Mouse (Mus musculus) G1E-ER4 (cell line): Measurements from ENCODE around the gene Ptgdr2. TPM values are rescaled to one million over a fixed set of nuclear protein-coding genes. Genes with fewer than 3 reads are reported as not detected.

ENCODE experiments used
- GATA1 ChIP-seq: IDR thresholded peaks from one replicate; pipeline ENCODE4 v1.8.0; 2012; ENCODE audit warnings: low read length, inconsistent platforms
- polyA plus RNA-seq: library from polyadenylated mRNA; stranded (reverse); fragments of >175 nt; gene quantifications from 2 replicates; pipeline ENCODE4 v1.2.3, GENCODE M21; 2012

Gene Ptgdr2
- polyA plus RNA-seq, result not detected in 2 replicates

DNA sequence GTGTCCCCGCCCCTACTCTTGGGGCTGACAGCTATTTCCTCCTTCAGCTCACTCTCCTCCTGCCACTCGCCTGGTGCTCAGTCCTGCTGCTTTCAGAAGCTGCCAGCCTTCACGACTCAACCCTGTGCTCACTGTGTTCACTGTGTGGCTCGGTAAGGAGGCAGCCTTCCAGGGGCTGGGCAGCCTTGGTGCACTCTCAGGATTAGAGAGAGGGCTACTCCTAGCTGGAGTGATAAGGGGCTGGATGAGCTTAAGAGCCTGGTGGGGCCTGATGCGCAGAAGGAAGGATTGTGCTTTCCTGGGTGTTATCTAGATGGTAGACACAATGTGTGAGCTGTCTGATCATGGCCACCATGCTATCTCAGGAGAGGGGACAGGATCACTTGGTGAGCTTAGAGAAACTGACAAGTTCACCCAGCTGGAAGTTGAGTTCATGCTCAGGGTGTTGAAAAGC is at the start of gene Ptgdr2:
Gene Ptgdr2, plus strand, starts transcription at position 51 of the 454 bp plus-strand sequence.
- no peak for TF ChIP-seq GATA1

DNA sequence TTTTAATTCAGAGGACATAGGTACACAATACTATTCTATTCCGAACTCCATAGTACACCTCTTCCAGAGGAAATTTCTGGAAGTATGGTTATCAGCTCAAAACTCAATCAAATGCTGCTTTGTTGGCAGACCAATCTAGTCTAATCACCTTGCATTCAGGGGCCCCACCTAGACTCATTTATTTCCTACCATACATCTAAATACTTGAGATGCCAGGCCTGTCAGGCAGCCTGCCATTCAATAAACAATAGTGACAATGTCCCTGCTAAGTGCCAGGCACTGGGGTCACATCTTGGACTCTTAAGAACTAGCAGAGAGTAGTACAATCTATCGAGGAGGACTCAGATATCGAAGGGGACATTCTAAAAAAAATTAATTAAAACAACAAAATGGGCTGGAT is 44.8 kb upstream of the Ptgdr2 start:
- no peak for TF ChIP-seq GATA1

DNA sequence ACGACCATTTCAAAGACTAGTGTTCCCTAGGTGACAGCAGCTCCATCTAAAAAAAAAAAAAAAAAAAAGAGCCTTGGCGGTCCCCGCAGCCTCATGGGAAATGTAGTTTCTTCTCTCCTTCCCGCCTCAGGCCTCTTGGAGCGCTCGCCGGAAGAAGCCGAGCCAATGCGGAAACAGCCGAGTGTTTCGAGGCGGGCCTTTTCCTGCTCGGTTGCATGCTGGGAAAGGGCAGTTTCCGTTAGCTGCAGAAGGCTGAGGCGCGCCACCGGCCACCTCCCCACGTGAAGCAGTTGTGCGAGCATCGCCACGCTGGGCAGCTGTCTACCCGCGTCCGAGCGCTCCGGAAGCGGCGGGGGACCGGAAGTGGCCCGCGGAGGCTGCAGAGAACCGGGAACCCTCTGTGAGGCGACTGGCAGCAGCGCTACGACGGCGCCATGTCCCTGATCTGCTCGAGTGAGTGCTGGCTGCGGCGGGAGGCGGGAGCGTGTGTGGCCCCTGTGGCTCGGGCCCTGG is 41.9 kb upstream of the Ptgdr2 start, which contains the start of gene Prpf19:
Gene Prpf19, plus strand, starts transcription at position 216 of the 513 bp plus-strand sequence.
- no peak for TF ChIP-seq GATA1

DNA sequence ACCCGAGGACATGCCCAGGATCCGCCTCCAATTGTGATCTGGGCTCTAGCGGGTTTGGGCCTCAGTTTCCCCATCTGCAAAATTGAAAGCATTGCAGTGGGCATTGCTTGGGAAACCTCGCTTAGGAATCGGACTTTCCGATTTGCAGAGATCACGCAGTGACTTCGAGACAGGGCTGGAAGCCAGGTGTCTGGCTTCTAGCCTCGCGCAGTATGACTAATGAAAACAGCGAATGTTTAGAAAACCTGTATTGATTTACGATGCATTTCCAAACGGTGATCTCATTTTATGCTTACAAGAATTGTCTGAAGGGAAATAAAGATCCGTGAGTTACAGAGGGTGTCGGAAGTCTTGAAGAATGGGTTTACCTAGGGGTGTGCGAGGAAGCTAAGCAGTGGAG is 41.3 kb upstream of the Ptgdr2 start:
- TF ChIP-seq GATA1, result no peak

DNA sequence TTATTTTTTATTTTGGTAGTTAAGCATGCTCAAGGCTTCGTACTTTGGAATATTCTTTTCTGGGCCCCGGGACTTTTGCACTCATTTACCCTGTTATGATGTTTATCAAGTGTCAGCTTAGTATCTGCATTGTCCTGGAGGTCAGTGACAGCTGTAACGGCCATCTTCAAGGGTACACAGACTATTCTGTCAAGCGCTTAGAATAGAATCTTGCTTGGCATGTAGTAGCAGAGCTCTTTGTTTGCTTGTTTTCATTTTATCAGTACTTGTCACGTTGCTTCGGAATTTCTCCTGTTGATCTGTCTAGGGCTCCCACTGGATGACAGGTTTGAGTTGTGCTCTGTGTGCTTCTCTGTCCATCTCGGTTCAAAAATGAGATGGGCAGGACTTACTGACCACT is 40.1 kb upstream of the Ptgdr2 start:
- TF ChIP-seq GATA1, result no peak

DNA sequence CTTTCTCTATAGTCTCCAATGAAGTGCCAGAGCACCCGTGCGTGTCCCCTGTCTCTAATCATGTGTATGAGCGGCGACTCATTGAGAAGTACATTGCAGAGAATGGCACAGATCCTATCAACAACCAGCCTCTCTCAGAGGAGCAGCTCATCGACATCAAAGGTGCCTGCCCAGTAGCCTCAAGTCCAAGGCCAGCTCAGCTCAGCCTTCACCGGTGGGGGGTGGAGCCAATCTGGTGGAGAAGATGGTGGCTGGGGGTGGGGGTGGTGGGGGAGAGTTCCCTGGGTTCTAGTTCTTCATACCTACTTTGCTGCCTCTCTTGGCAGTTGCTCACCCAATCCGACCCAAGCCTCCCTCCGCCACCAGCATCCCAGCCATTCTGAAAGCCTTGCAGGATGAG is 39.5 kb upstream of the Ptgdr2 start:
- no peak for TF ChIP-seq GATA1

DNA sequence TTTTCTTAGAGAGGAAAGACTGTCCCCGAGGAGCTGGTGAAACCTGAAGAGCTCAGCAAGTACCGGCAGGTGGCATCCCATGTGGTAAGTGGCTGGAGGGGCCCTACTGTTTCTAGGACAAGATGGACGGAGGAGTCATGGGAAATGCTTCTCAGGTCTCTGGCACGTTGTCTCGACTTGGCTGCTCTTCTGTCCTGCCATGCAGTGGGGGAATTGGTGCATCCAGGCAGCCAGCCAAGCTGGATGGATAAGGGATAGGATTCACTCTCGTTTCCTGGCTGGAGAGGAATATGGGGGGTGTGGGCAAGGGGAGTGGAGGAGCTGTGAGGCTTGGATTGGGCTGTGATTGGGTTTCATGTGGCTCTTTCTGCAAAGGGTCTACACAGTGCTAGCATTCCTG is 36.6 kb upstream of the Ptgdr2 start:
- no peak for TF ChIP-seq GATA1

DNA sequence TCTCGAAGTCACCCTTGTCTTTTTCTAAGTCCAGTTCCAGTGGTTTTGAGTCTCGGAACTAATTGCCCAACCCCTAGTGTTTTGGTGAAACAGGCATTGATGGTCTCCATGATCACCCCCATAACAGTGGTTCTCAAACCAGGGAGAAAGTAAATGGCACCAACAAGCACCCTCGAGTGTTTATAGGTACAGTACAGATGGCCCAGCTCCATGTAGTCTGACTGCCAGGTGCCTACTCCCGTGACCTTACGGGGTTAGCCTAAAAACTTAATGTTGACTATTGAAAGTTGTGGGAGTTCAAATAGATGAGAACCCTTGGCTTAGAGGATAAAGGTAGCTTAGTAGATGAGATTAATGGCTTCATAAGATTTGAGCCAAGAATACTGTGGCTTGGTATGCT is 35.9 kb upstream of the Ptgdr2 start:
- no peak for TF ChIP-seq GATA1

DNA sequence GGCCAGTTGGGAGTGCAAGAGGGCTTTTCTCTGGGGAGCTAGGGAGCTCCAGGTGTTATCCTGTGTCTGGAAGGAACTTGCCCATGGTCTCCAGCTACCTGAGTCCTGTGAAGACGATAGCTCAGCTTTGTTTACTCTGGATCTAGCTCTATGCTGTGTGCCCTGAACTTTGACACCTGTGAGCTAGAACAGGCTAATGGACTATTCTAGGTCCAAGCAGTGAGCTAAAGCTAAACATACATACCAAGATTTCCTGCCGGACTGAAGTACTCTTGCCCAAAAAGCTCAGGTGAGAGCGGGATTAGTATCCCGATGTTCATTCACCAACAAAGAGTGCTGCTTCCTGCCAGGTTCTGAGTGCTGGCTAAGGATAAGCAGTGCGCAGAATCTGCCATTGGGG is 32.4 kb upstream of the Ptgdr2 start:
- no peak for TF ChIP-seq GATA1

DNA sequence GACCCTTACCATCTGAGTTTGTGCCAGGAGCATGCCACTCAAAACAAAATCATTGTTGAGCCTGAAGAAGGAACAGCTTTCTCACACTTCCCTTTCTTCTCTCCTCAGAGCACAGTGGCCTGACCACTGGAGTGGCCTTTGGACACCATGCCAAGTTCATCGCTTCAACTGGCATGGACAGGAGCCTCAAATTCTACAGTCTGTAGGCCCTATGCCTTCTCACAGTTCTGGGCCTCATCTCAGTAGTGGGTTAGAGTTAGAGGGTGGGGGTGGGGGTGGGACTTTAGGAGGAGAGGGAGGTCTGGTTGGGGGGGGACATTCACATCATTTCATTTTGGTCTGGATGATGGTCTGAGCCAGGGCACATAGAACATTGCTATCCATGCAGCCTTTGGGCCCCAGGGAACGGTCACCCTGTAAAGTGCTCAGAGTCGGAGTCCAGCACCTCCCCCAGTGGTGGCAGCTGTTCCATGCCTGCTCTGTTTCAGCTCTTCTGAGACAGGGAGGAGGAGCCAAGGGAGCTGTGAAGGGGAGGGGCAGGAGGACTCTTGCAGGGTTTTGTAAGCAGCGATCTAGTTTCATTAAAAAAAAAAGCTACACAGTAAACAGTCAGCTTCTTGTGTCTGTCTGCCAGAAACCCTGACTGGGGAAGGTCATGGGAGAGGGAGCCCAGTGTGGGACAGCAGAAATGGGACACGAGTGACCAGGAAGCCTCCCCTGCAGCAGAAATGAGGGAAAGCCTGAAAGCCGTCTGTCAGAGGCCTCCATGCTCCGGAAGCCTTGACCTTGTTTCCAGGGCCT is 31.8 kb upstream of the Ptgdr2 start:
- no peak for TF ChIP-seq GATA1

DNA sequence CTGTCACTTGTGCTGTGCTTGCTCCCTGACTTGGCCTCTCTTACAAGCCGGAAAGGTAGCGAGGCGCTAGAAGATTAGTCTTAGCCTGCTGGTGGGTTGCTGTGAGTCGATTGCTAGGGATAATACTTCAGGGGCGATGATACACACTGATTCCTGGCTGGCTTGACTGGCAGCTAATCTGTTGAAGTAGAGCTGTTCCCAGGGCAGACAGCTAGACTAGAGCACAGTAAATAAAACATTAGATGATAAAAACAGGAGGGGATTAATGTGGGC is 31.3 kb upstream of the Ptgdr2 start:
- TF ChIP-seq GATA1, result no peak

DNA sequence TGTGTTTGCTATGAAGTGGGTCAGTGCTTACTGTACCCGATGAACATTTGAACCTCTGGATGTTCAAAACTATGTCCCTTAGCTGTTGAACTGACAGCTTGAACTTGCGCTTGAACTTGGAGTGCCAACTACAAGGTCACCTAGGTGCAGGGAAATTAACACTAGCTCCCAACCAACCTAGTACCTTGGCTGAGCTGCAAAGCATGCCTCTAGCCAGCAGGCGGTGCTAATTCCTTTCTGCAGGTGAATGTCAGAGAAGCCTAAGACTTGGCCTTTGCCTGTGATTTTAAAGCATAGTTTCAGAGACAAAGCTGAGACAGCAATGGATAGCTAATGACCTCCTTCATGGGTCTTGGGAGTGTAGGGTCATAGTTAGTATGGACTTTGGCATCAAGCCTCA is 29.1 kb upstream of the Ptgdr2 start:
- no peak for TF ChIP-seq GATA1

DNA sequence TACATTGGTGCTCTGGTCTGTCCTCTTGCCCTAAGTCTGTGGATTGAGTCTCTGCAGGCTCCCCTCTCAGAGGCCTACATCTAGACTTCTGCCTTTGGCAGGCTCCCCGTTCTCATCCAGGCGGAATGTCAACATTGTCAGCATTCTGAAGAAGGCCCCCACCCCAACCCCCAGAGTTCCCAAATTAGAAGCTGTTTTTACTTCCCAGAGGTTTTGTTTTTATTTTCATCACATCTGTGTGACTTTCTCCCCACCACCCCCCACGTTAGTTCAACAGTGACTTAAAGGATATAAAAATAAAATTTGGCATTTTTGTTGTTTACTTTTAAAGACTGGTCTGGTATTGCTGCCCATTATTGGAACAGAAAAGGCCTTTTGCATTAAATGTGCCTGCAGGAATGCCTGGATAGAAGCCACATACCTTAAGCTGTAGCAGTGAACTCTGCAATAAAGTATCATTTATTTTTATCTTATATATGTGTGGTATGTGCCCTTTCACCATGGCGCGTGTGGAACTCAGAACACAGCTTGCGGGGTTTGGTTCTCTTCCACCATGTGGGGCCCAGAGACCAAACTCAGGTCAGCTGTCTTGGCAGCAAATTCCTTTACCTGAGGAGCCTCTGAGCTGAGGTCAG is 27.8 kb upstream of the Ptgdr2 start:
- TF ChIP-seq GATA1, result no peak

DNA sequence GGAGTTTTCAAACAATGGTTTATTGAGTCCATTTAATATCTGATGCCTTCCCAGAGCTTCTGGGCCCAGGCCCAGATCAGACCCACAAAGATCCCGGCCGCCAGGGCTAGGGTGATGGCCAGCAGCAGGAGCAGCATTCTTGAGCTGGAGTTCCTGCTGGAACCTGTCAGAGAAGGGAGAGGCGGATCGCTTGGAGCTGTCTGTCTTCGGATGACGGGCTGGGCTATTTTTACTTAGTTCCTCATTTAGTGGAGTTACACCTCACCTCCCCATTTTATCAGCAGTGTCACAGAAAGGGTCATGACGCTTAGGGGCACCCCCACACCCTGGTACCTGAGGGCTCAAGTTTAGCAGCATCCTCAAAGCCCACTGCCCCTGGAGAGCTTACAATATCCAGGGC is 22.7 kb upstream of the Ptgdr2 start:
- no peak for TF ChIP-seq GATA1

DNA sequence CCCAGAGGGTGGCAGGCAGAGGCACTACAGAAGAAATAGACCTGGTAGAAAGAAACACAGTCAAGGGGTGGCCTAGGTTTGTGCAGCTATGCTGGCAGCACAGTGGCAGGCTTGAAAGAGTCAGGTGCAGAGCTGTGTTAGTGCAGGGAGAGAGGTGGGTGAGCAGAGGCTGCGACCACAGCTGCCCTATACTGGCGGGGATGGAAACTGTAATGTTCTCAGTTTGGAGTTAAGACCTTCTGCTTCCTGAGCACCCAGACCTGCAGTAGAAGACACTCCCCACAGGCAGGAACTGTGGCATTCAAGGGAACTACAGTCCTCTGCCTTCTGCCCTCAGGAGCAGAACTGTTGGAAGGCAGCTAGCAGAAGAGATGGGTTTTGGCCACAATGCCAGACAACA is 22.1 kb upstream of the Ptgdr2 start:
- no peak for TF ChIP-seq GATA1

DNA sequence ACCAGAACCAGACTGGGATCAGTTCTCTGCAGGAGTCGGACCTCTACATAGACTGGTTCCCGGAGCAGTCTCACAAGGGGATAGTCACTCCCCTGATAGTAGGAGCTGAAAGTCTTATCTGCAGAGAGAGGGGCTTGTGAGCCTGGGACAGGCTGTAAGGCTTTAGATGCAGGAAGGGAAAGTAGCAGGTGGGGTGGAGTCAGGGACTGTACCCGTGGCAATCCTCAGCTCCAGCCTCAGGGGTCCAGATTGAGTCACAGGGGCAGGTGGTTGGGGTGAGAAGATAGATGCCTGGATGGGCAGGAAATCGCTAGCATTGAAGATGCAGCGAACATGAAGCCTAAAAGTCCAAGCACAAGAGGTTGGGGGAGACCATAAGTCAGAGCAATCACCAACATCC is 20.5 kb upstream of the Ptgdr2 start:
- no peak for TF ChIP-seq GATA1

DNA sequence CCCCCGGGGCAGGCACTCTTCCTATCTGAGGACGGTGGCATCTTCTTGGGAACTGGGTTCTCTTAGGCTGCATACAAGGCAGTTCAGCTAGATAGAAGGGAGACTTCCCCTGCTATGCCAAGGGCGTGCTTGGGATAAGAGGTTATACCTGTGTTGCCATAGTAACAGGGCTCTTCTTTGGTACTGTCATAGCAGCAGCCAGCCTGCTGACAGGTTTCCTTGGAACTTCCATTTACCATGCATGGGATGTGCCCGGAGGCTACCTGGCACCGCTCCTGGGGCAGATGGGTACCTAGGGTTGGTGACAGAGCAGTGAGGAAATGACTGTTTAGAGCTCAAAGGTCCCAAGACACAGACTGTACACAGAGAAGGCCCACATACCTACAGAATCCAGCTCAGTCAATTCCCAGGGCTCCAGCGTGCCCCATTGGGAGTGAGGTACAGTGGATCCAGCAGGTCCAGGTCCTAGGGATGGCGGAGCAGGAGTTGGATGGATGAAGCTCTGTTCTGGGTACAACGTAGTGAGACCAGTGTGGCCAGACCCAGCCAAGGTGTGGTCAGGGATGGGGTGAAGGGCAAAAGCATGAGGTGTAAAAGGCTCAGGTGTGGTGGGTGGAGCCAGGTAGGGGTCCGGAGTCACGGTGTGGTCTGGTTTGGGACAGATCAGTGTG is 18.5 kb upstream of the Ptgdr2 start:
- no peak for TF ChIP-seq GATA1

DNA sequence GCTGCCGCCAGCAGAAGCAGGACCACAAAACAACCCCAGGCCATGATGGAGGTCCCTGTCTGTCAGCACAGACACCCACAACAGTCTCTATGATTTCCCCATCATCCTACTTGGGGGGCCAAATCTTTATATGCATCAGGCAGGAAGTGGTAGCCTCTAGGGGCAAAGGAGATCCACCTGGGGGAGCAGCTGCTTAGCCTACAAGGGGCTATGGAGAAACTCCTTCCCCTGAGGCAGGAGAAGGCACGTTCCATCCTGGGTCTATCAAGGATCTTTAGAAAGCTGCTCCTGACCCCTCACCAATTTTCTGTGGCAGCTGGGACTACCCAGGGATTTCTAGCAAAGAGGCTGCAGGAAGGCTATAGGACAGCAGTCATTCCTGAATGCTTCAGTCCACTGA is 16.4 kb upstream of the Ptgdr2 start, which contains the start of gene Zp1:
Gene Zp1, minus strand, starts transcription at position 101 of the 400 bp plus-strand sequence.
- no peak for TF ChIP-seq GATA1
